In genomic region chr14:34310234-34310965, GRCm38 (mm10) we compare ENCODE assay signal across 8 mouse cellular contexts. TPM values are rescaled to one million over a fixed set of nuclear protein-coding genes. Genes with fewer than 3 reads are reported as not detected.
DNase-seq lines count a peak whose midpoint lies in the region; ATAC-seq and TF ChIP-seq lines count a peak whose summit lies in the region.

Gene Shld2, minus strand, starts transcription at chr14:34310493.
Gene Glud1, plus strand, starts transcription at chr14:34310727.

- peak; percentile 87 for DNase-seq in T-cell, adult 2 months (ENCODE audit: low spot score)
- peak; percentile 94 to 97 for DNase-seq in cerebellum, postnatal 4 days (ENCODE audit: low spot score in 2 of 2)
- DNase-seq in gastrocnemius, adult 2 months, result peak; percentile 99
- DNase-seq in hindbrain, postnatal 0 days (ENCODE audit: low spot score), result peak; percentile 96
- peak; percentile 94 to 96 for DNase-seq in left cerebral cortex, adult 2 months (ENCODE audit: extremely low spot score in 1 of 2, low spot score in 2 of 2)
- peak; percentile 87 to 91 for DNase-seq in right cerebral cortex, adult 2 months (ENCODE audit: low spot score in 2 of 2)
- DNase-seq in urinary bladder, postnatal 14 days (ENCODE audit: low spot score), result peak; percentile 96

- WGBS in hindbrain, postnatal 0 days, result 2% methylated on average over 77 of the region's 100 CpGs

- intact Hi-C loops in gastrocnemius, adult 2 months (cut with DNase I), result loop anchor here (5.0 to 10.0 kb wide), 3 partner anchors 33 to 364 kb away; partner anchors contain the start of gene Wapl
- intact Hi-C loops in left cerebral cortex, adult 2 months (cut with DNase I), result loop anchor here (2.0 to 5.0 kb wide), 2 partner anchors 52 to 192 kb away; partner anchors contain the start of gene Bmpr1a

- H3K9ac ChIP-seq in hindbrain, postnatal 0 days (replicated peaks; ENCODE audit: low read length), result peak within 1 kb of the TSS; percentile 97

- H3K27me3 ChIP-seq in hindbrain, postnatal 0 days (ENCODE audit: insufficient read depth, low read length), result no peaks in the 10 kb centered on the region

- H3K4me1 ChIP-seq in hindbrain, postnatal 0 days (ENCODE audit: insufficient read depth, low read length), result no peaks in the 10 kb centered on the region

- no peaks in the 10 kb centered on the region for H3K9me3 ChIP-seq in hindbrain, postnatal 0 days (ENCODE audit: low read length)

- peak within 1 kb of the TSS; percentile 88 for H3K4me3 ChIP-seq in gastrocnemius, adult 2 months
- H3K4me3 ChIP-seq in hindbrain, postnatal 0 days (ENCODE audit: low read length), result peak within 1 kb of the TSS; percentile 82
- H3K4me3 ChIP-seq in left cerebral cortex, adult 2 months, result peak within 1 kb of the TSS; percentile 96

- peak within 1 kb of the TSS; percentile 97 for H3K27ac ChIP-seq in gastrocnemius, adult 2 months
- H3K27ac ChIP-seq in hindbrain, postnatal 0 days, result peak within 1 kb of the TSS; percentile 93
- peak within 1 kb of the TSS; percentile 92 for H3K27ac ChIP-seq in left cerebral cortex, adult 2 months

- no peaks in the 10 kb centered on the region for H3K36me3 ChIP-seq in hindbrain, postnatal 0 days (ENCODE audit: insufficient read depth, low read length)

- no peak; the same call in 1 of the 2 replicates for TF ChIP-seq CTCF in gastrocnemius, adult 2 months (IDR thresholded peaks at IDR 0.05)
- TF ChIP-seq CTCF in hindbrain, postnatal 0 days (IDR thresholded peaks at IDR 0.05; ENCODE audit: low read depth), result no peak
- TF ChIP-seq CTCF in left cerebral cortex, adult 2 months (IDR thresholded peaks at IDR 0.05), result no peak; the same call in 1 of the 2 replicates

- H3K4me2 ChIP-seq in hindbrain, postnatal 0 days (ENCODE audit: low read depth, low read length), result peak within 1 kb of the TSS; percentile 72

- peak; percentile 97 for ATAC-seq in hindbrain, postnatal 0 days
- peak; percentile 86 for ATAC-seq in megakaryocyte, adult 5-6 weeks (ENCODE audit: poor library complexity, severe bottlenecking)

RNA-seq across cellular contexts. Expression of gene Shld2, which starts in this region (rescaled TPM):
- 10 to 100 TPM; 10.7 to 11.8 TPM for total RNA-seq in gastrocnemius, adult 2 months (2021)
- total RNA-seq in hindbrain, postnatal 0 days (2014; rRNA removed), result 4.0 and 5.8 TPM in 2 replicates
- 9.2 and 11.4 TPM in 2 replicates for polyA plus RNA-seq in hindbrain, postnatal 0 days (2015; fragmentation: Nextera tagmentation; extraction: Ambion mirVana)
- total RNA-seq in left cerebral cortex, adult 2 months (2021), result 10 to 100 TPM; 10.5 to 11.5 TPM
- 11.5 and 13.4 TPM in 2 replicates for total RNA-seq in megakaryocyte, adult 5-6 weeks (2015)
- total RNA-seq in megakaryocyte, adult 5-6 weeks (2017), result 12.9 and 14.6 TPM in 2 replicates

RNA-seq across cellular contexts. Expression of gene Glud1, which starts in this region (rescaled TPM):
- 100 to 1,000 TPM; 112 to 139 TPM for total RNA-seq in gastrocnemius, adult 2 months (2021)
- 243 and 272 TPM in 2 replicates for total RNA-seq in hindbrain, postnatal 0 days (2014; rRNA removed)
- polyA plus RNA-seq in hindbrain, postnatal 0 days (2015; fragmentation: Nextera tagmentation; extraction: Ambion mirVana), result 143 and 153 TPM in 2 replicates
- total RNA-seq in left cerebral cortex, adult 2 months (2021), result 100 to 1,000 TPM; 281 to 285 TPM
- 362 and 395 TPM in 2 replicates for total RNA-seq in megakaryocyte, adult 5-6 weeks (2015)
- total RNA-seq in megakaryocyte, adult 5-6 weeks (2017), result 294 and 308 TPM in 2 replicates

Comparison
In these comparisons a context has a peak if more than half of its experiments do, and no peak if none do; other contexts are left out.
1. Peak in every context shown above with its lines: DNase-seq, ATAC-seq, H3K4me3 ChIP-seq and H3K27ac ChIP-seq.